ENCODE assay signal across 11 mouse cellular contexts in genomic region chr5:106454411-106455105, GRCm38 (mm10). TPM values are rescaled to one million over a fixed set of nuclear protein-coding genes. Genes with fewer than 3 reads are reported as not detected.
A peak's percentile ranks its signal among the peaks of the same experiment; 100 is the strongest.
DNase-seq lines count a peak whose midpoint lies in the region; ATAC-seq and TF ChIP-seq lines count a peak whose summit lies in the region.
"Had no signal": no experiment of that assay in that cellular context is flagged by ENCODE, and none has a peak within 500 bp of the region (broad histone marks: within the 10 kb centered on the region; RNA-seq: fewer than 3 reads in every experiment).

No protein-coding gene starts in this region.

- H3K36me3 ChIP-seq in embryonic facial prominence, embryonic 10.5 days (replicated peaks): no peaks in the 10 kb centered on the region
- no peaks in the 10 kb centered on the region for H3K36me3 ChIP-seq in hindbrain, embryonic 16.5 days (ENCODE audit: control insufficient read depth, insufficient read depth, low read length)
- no peaks in the 10 kb centered on the region for H3K36me3 ChIP-seq in neural tube, embryonic 12.5 days

- peak; percentile 47 for DNase-seq in cerebellum, adult 8-10 months
- DNase-seq in embryonic facial prominence, embryonic 10.5 days (ENCODE audit: low spot score): peak; percentile 45
- DNase-seq in left cerebral cortex, adult 2 months (ENCODE audit: extremely low spot score in 1 of 2, low spot score in 2 of 2): no peak
- DNase-seq in frontal cortex, postnatal 14 days (ENCODE audit: low spot score in 2 of 2): no peak
- no peak for DNase-seq in thymus, postnatal 14 days
- DNase-seq: heart, adult 18-20 months; kidney, postnatal 14 days; lung, embryonic 14.5 days had no signal

- H3K9me3 ChIP-seq in embryonic facial prominence, embryonic 10.5 days: no peaks in the 10 kb centered on the region
- no peaks in the 10 kb centered on the region for H3K9me3 ChIP-seq in hindbrain, embryonic 16.5 days (ENCODE audit: control insufficient read depth, low read length)
- no peaks in the 10 kb centered on the region for H3K9me3 ChIP-seq in neural tube, embryonic 12.5 days

- no peak for ATAC-seq in hindbrain, embryonic 16.5 days
- no peak for ATAC-seq in neural tube, embryonic 12.5 days (ENCODE audit: low FRiP score, low read depth)

- WGBS in embryonic facial prominence, embryonic 10.5 days: under 1% methylated on average over 9 of the region's 9 CpGs
- WGBS in hindbrain, embryonic 16.5 days: under 1% methylated on average over 9 of the region's 9 CpGs
- WGBS in neural tube, embryonic 12.5 days: 1% methylated on average over 9 of the region's 9 CpGs

- no peak for TF ChIP-seq CTCF in left cerebral cortex, adult 2 months (IDR thresholded peaks at IDR 0.05)

- no peak overlapping the region for H3K27ac ChIP-seq in embryonic facial prominence, embryonic 10.5 days (replicated peaks)
- H3K27ac ChIP-seq in hindbrain, embryonic 16.5 days (ENCODE audit: low read depth, low read length): no peak overlapping the region
- no peak overlapping the region for H3K27ac ChIP-seq in neural tube, embryonic 12.5 days
- no peak overlapping the region for H3K27ac ChIP-seq in left cerebral cortex, adult 2 months

- no peak overlapping the region for H3K4me3 ChIP-seq in embryonic facial prominence, embryonic 10.5 days
- no peak overlapping the region; the same call in 1 of the 2 replicates for H3K4me3 ChIP-seq in hindbrain, embryonic 16.5 days (ENCODE audit: low read length)
- H3K4me3 ChIP-seq in neural tube, embryonic 12.5 days: peak overlapping the region; percentile 26
- no peak overlapping the region for H3K4me3 ChIP-seq in left cerebral cortex, adult 2 months

- H3K9ac ChIP-seq in hindbrain, embryonic 16.5 days (ENCODE audit: low read depth, low read length): no peak overlapping the region
- no peak overlapping the region for H3K9ac ChIP-seq in neural tube, embryonic 12.5 days
- H3K9ac ChIP-seq: lung, embryonic 14.5 days had no signal

- intact Hi-C loops in left cerebral cortex, adult 2 months (cut with DNase I): no loop called here

- peak overlapping the region; percentile 8; the same call in 1 of the 2 replicates for H3K4me2 ChIP-seq in hindbrain, embryonic 16.5 days (ENCODE audit: low read length)
- no peak overlapping the region for H3K4me2 ChIP-seq in neural tube, embryonic 12.5 days (replicated peaks)
- H3K4me2 ChIP-seq: lung, embryonic 14.5 days had no signal

- H3K4me1 ChIP-seq in embryonic facial prominence, embryonic 10.5 days: peaks cover 29% of the 10 kb centered on the region
- peaks cover 14% of the 10 kb centered on the region for H3K4me1 ChIP-seq in hindbrain, embryonic 16.5 days (ENCODE audit: control insufficient read depth, insufficient read depth, low read depth, low read length)
- peaks cover 34% of the 10 kb centered on the region for H3K4me1 ChIP-seq in neural tube, embryonic 12.5 days

- peaks cover 100% of the 10 kb centered on the region for H3K27me3 ChIP-seq in embryonic facial prominence, embryonic 10.5 days (replicated peaks; ENCODE audit: low read depth, poor library complexity, severe bottlenecking)
- H3K27me3 ChIP-seq in hindbrain, embryonic 16.5 days (replicated peaks; ENCODE audit: control insufficient read depth, insufficient read depth, low read length): peaks cover 55% of the 10 kb centered on the region
- H3K27me3 ChIP-seq in neural tube, embryonic 12.5 days (replicated peaks): peaks cover 88% of the 10 kb centered on the region

RNA-seq across cellular contexts. Expression of gene Barhl2, which starts 3.4 kb away (rescaled TPM):
- 0.13 and 0.14 TPM in 2 replicates for polyA plus RNA-seq in embryonic facial prominence, embryonic 10.5 days (2016; fragmentation: Nextera tagmentation; extraction: Ambion mirVana)
- 1.0 and 1.2 TPM in 2 replicates for polyA plus RNA-seq in hindbrain, embryonic 16.5 days (2015; fragmentation: Nextera tagmentation; extraction: Ambion mirVana)
- polyA plus RNA-seq in neural tube, embryonic 12.5 days (2016; fragmentation: Nextera tagmentation; extraction: Ambion mirVana): 2.9 and 3.4 TPM in 2 replicates
- under 1 TPM; 0.82 to 0.95 TPM for total RNA-seq in left cerebral cortex, adult 2 months (2021)
- total RNA-seq: heart, adult 18-20 months; hematopoietic stem cell, adult 5-6 weeks had no signal
- polyA plus RNA-seq: lung, embryonic 14.5 days had no signal

Comparison
In these comparisons a context has a peak if more than half of its experiments do, and no peak if none do; other contexts are left out.
1. DNase-seq: peak in cerebellum, adult 8-10 months (single experiment) and embryonic facial prominence, embryonic 10.5 days (single experiment); none in left cerebral cortex, adult 2 months (0 of 2), frontal cortex, postnatal 14 days (0 of 2) and thymus, postnatal 14 days (single experiment).